13 mouse cellular contexts compared by ENCODE assay signal in genomic region chr17:24721383-24721955, GRCm38 (mm10). TPM values are rescaled to one million over a fixed set of nuclear protein-coding genes. Genes with fewer than 3 reads are reported as not detected.
DNase-seq lines count a peak whose midpoint lies in the region; ATAC-seq and TF ChIP-seq lines count a peak whose summit lies in the region.
"Not testable (repeated sequence)": the region's sequence is repeated elsewhere in the genome, so short reads cannot be mapped to it uniquely, and the experiment has no call there.
"Had no signal": no experiment of that assay in that cellular context is flagged by ENCODE, and none has a peak within 500 bp of the region (broad histone marks: within the 10 kb centered on the region; RNA-seq: fewer than 3 reads in every experiment).

No protein-coding gene starts in this region.

- DNase-seq in gastrocnemius, adult 2 months; kidney, postnatal 0 days (ENCODE audit: low spot score): not testable (repeated sequence)
- DNase-seq in liver, embryonic 13.5 days = peak; percentile 21

- peak overlapping the region; percentile 93 for H3K4me3 ChIP-seq in E14TG2a.4 (replicated peaks; ENCODE audit: low read length)
- peak overlapping the region; percentile 91 for H3K4me3 ChIP-seq in embryonic facial prominence, embryonic 13.5 days
- peak overlapping the region; percentile 98 for H3K4me3 ChIP-seq in gastrocnemius, adult 2 months
- H3K4me3 ChIP-seq in hindbrain, embryonic 12.5 days = peak overlapping the region; percentile 24
- H3K4me3 ChIP-seq in kidney, postnatal 0 days (replicated peaks; ENCODE audit: low read depth, low read length) = peak overlapping the region; percentile 82
- H3K4me3 ChIP-seq in liver, embryonic 13.5 days (replicated peaks) = peak overlapping the region; percentile 82
- peak overlapping the region; percentile 36 for H3K4me3 ChIP-seq in midbrain, embryonic 12.5 days
- H3K4me3 ChIP-seq in olfactory bulb, adult 2 months (ENCODE audit: insufficient read depth, low read depth, low read length) = peak overlapping the region; percentile 15; the same call in 1 of the 2 replicates

- H3K27ac ChIP-seq in embryonic facial prominence, embryonic 13.5 days; hindbrain, embryonic 12.5 days; midbrain, embryonic 12.5 days (replicated peaks); olfactory bulb, adult 2 months (ENCODE audit: insufficient read depth, low read depth, low read length): not testable (repeated sequence)
- peak overlapping the region; percentile 51; the same call in 1 of the 2 replicates for H3K27ac ChIP-seq in gastrocnemius, adult 2 months
- H3K27ac ChIP-seq in kidney, postnatal 0 days = 0 out of 2 replicates have a peak overlapping the region, but pooled peaks have one; percentile 25
- peak overlapping the region; percentile 89 for H3K27ac ChIP-seq in liver, embryonic 13.5 days

- H3K27me3 ChIP-seq in E14TG2a.4 (ENCODE audit: insufficient read depth, low read length); embryonic facial prominence, embryonic 13.5 days; hindbrain, embryonic 12.5 days; kidney, postnatal 0 days (ENCODE audit: insufficient read depth, low read length); liver, embryonic 13.5 days; midbrain, embryonic 12.5 days: not testable (repeated sequence)

- TF ChIP-seq POLR2A in olfactory bulb, adult 2 months (IDR thresholded peaks at IDR 0.05; ENCODE audit: insufficient read depth, low read depth, low read length) = not testable (repeated sequence)

- H3K4me2 ChIP-seq in embryonic facial prominence, embryonic 13.5 days = peak overlapping the region; percentile 89
- H3K4me2 ChIP-seq in hindbrain, embryonic 12.5 days (replicated peaks) = peak overlapping the region; percentile 83
- peak overlapping the region; percentile 90 for H3K4me2 ChIP-seq in kidney, postnatal 0 days (ENCODE audit: low read length)
- H3K4me2 ChIP-seq in liver, embryonic 13.5 days = peak overlapping the region; percentile 87
- peak overlapping the region; percentile 81 for H3K4me2 ChIP-seq in midbrain, embryonic 12.5 days (replicated peaks)

- peaks cover 49% of the 10 kb centered on the region for H3K36me3 ChIP-seq in E14TG2a.4 (ENCODE audit: insufficient read depth, low read length)
- peaks cover 37% of the 10 kb centered on the region for H3K36me3 ChIP-seq in embryonic facial prominence, embryonic 13.5 days
- H3K36me3 ChIP-seq in hindbrain, embryonic 12.5 days = peaks cover 22% of the 10 kb centered on the region
- H3K36me3 ChIP-seq in kidney, postnatal 0 days (ENCODE audit: insufficient read depth, low read length) = peaks cover 17% of the 10 kb centered on the region; the same call in 1 of the 2 replicates
- peaks cover 43% of the 10 kb centered on the region for H3K36me3 ChIP-seq in liver, embryonic 13.5 days
- H3K36me3 ChIP-seq in midbrain, embryonic 12.5 days = peaks cover 24% of the 10 kb centered on the region

- TF ChIP-seq CTCF in E14TG2a.4 (conservative IDR thresholded peaks at IDR 0.05; ENCODE audit: low read length); gastrocnemius, adult 2 months (IDR thresholded peaks at IDR 0.05); kidney, postnatal 0 days (IDR thresholded peaks at IDR 0.05; ENCODE audit: low read depth); olfactory bulb, adult 2 months (IDR thresholded peaks at IDR 0.05; ENCODE audit: insufficient read depth, low read depth, low read length): not testable (repeated sequence)

- ATAC-seq in embryonic facial prominence, embryonic 13.5 days (ENCODE audit: insufficient number of reproducible peaks, insufficient read depth, low FRiP score, low TSS enrichment, low read depth); hindbrain, embryonic 12.5 days (ENCODE audit: low FRiP score); kidney, postnatal 0 days (replicated peaks; ENCODE audit: low FRiP score, low read depth); liver, embryonic 13.5 days (ENCODE audit: low read depth); midbrain, embryonic 12.5 days (ENCODE audit: low FRiP score, low read depth): not testable (repeated sequence)

- intact Hi-C loops in gastrocnemius, adult 2 months (cut with DNase I) = not testable (repeated sequence)

- 66% methylated on average over 7 of the region's 7 CpGs for WGBS in embryonic facial prominence, embryonic 13.5 days
- WGBS in hindbrain, embryonic 12.5 days = 70% methylated on average over 7 of the region's 7 CpGs
- 44% methylated on average over 7 of the region's 7 CpGs for WGBS in kidney, postnatal 0 days
- 11% methylated on average over 7 of the region's 7 CpGs for WGBS in liver, embryonic 13.5 days (ENCODE audit: insufficient replicate concordance)
- WGBS in midbrain, embryonic 12.5 days = 71% methylated on average over 7 of the region's 7 CpGs
- WGBS in olfactory bulb, adult 2 months = 62% methylated on average over 7 of the region's 7 CpGs

- H3K4me1 ChIP-seq in E14TG2a.4 (replicated peaks; ENCODE audit: low read depth, low read length) = peaks cover 59% of the 10 kb centered on the region
- peaks cover 32% of the 10 kb centered on the region for H3K4me1 ChIP-seq in embryonic facial prominence, embryonic 13.5 days
- H3K4me1 ChIP-seq in hindbrain, embryonic 12.5 days = peaks cover 32% of the 10 kb centered on the region
- not testable (repeated sequence) for H3K4me1 ChIP-seq in kidney, postnatal 0 days (replicated peaks; ENCODE audit: insufficient read depth, low read length)
- peaks cover 58% of the 10 kb centered on the region for H3K4me1 ChIP-seq in liver, embryonic 13.5 days (replicated peaks)
- peaks cover 33% of the 10 kb centered on the region for H3K4me1 ChIP-seq in midbrain, embryonic 12.5 days
- H3K4me1 ChIP-seq in olfactory bulb, adult 2 months (ENCODE audit: control insufficient read depth, insufficient read depth, low read length) = peaks cover 10% of the 10 kb centered on the region

- H3K9me3 ChIP-seq in E14TG2a.4 (ENCODE audit: low read length); embryonic facial prominence, embryonic 13.5 days; hindbrain, embryonic 12.5 days (replicated peaks); kidney, postnatal 0 days (replicated peaks; ENCODE audit: low read length); liver, embryonic 13.5 days (replicated peaks); midbrain, embryonic 12.5 days: not testable (repeated sequence)

- H3K9ac ChIP-seq in embryonic facial prominence, embryonic 13.5 days = peak overlapping the region; percentile 73
- H3K9ac ChIP-seq in hindbrain, embryonic 12.5 days = peak overlapping the region; percentile 54
- H3K9ac ChIP-seq in kidney, postnatal 0 days (ENCODE audit: low read depth, low read length) = peak overlapping the region; percentile 57; the same call in 1 of the 2 replicates
- peak overlapping the region; percentile 91 for H3K9ac ChIP-seq in liver, embryonic 13.5 days
- H3K9ac ChIP-seq in midbrain, embryonic 12.5 days (replicated peaks) = peak overlapping the region; percentile 32; the same call in 1 of the 2 replicates

RNA-seq across cellular contexts. Expression of gene Ndufb10, which starts 2.8 kb away (rescaled TPM):
- 217 and 229 TPM in 2 replicates for polyA plus RNA-seq in embryonic facial prominence, embryonic 13.5 days (2015; fragmentation: Nextera tagmentation; extraction: Ambion mirVana)
- total RNA-seq in gastrocnemius, adult 2 months (2021) = 100 to 1,000 TPM; 367 to 608 TPM
- 199 and 214 TPM in 2 replicates for polyA plus RNA-seq in hindbrain, embryonic 12.5 days (2016; fragmentation: Nextera tagmentation; extraction: Ambion mirVana)
- polyA plus RNA-seq in kidney, postnatal 0 days (2015; fragmentation: Nextera tagmentation; extraction: Ambion mirVana) = 417 and 419 TPM in 2 replicates
- polyA plus RNA-seq in liver, embryonic 13.5 days (2015; fragmentation: Nextera tagmentation; extraction: Ambion mirVana) = 206 and 216 TPM in 2 replicates
- polyA plus RNA-seq in midbrain, embryonic 12.5 days (2016; fragmentation: Nextera tagmentation; extraction: Ambion mirVana) = 201 and 205 TPM in 2 replicates
- polyA plus RNA-seq in olfactory bulb, adult 2 months (2012; ENCODE audit: insufficient read depth, insufficient read length, low replicate concordance, missing spikeins) = not detected in 2 replicates

RNA-seq across cellular contexts. Expression of gene Rps2, which starts 3.6 kb away (rescaled TPM):
- polyA plus RNA-seq in embryonic facial prominence, embryonic 13.5 days (2015; fragmentation: Nextera tagmentation; extraction: Ambion mirVana) = 1,313 and 1,443 TPM in 2 replicates
- total RNA-seq in gastrocnemius, adult 2 months (2021) = 100 to 1,000 TPM; 508 to 641 TPM
- 795 and 841 TPM in 2 replicates for polyA plus RNA-seq in hindbrain, embryonic 12.5 days (2016; fragmentation: Nextera tagmentation; extraction: Ambion mirVana)
- 1,452 and 1,460 TPM in 2 replicates for polyA plus RNA-seq in kidney, postnatal 0 days (2015; fragmentation: Nextera tagmentation; extraction: Ambion mirVana)
- polyA plus RNA-seq in liver, embryonic 13.5 days (2015; fragmentation: Nextera tagmentation; extraction: Ambion mirVana) = 1,350 and 1,469 TPM in 2 replicates
- polyA plus RNA-seq in midbrain, embryonic 12.5 days (2016; fragmentation: Nextera tagmentation; extraction: Ambion mirVana) = 892 and 929 TPM in 2 replicates
- polyA plus RNA-seq in olfactory bulb, adult 2 months (2012; ENCODE audit: insufficient read depth, insufficient read length, low replicate concordance, missing spikeins) = not detected in 2 replicates

RNA-seq across cellular contexts. Expression of gene Rnf151, which starts 3.6 kb away (rescaled TPM):
- polyA plus RNA-seq in embryonic facial prominence, embryonic 13.5 days (2015; fragmentation: Nextera tagmentation; extraction: Ambion mirVana) = 0.20 and 0.23 TPM in 2 replicates
- not detected for total RNA-seq in gastrocnemius, adult 2 months (2021)
- 0.18 and 0.35 TPM in 2 replicates for polyA plus RNA-seq in hindbrain, embryonic 12.5 days (2016; fragmentation: Nextera tagmentation; extraction: Ambion mirVana)
- not detected in 2 replicates for polyA plus RNA-seq in kidney, postnatal 0 days (2015; fragmentation: Nextera tagmentation; extraction: Ambion mirVana)
- 0.10 TPM in 1 of 2 replicates, not detected in the other for polyA plus RNA-seq in liver, embryonic 13.5 days (2015; fragmentation: Nextera tagmentation; extraction: Ambion mirVana)
- polyA plus RNA-seq in midbrain, embryonic 12.5 days (2016; fragmentation: Nextera tagmentation; extraction: Ambion mirVana) = 0.24 TPM in 1 of 2 replicates, not detected in the other
- not detected in 2 replicates for polyA plus RNA-seq in olfactory bulb, adult 2 months (2012; ENCODE audit: insufficient read depth, insufficient read length, low replicate concordance, missing spikeins)
- total RNA-seq: adrenal gland, adult 8-10 months; common myeloid progenitor, adult 5-6 weeks; granulocyte monocyte progenitor cell, adult 5-6 weeks; left cerebral cortex, postnatal 36 days; megakaryocyte-erythroid progenitor cell, adult 5-6 weeks had no signal

RNA-seq across cellular contexts. Expression of gene Rpl3l, which starts 6.2 kb away (rescaled TPM):
- not detected in 2 replicates for polyA plus RNA-seq in embryonic facial prominence, embryonic 13.5 days (2015; fragmentation: Nextera tagmentation; extraction: Ambion mirVana)
- 100 to 1,000 TPM; 753 to 889 TPM for total RNA-seq in gastrocnemius, adult 2 months (2021)
- polyA plus RNA-seq in hindbrain, embryonic 12.5 days (2016; fragmentation: Nextera tagmentation; extraction: Ambion mirVana) = not detected in 2 replicates
- 0.36 and 0.38 TPM in 2 replicates for polyA plus RNA-seq in kidney, postnatal 0 days (2015; fragmentation: Nextera tagmentation; extraction: Ambion mirVana)
- polyA plus RNA-seq in liver, embryonic 13.5 days (2015; fragmentation: Nextera tagmentation; extraction: Ambion mirVana) = 0.10 TPM in 1 of 2 replicates, not detected in the other
- polyA plus RNA-seq in midbrain, embryonic 12.5 days (2016; fragmentation: Nextera tagmentation; extraction: Ambion mirVana) = not detected in 2 replicates
- not detected in 2 replicates for polyA plus RNA-seq in olfactory bulb, adult 2 months (2012; ENCODE audit: insufficient read depth, insufficient read length, low replicate concordance, missing spikeins)

RNA-seq across cellular contexts. Expression of gene Tbl3, which starts 14.0 kb away (rescaled TPM):
- 74.2 and 81.6 TPM in 2 replicates for polyA plus RNA-seq in embryonic facial prominence, embryonic 13.5 days (2015; fragmentation: Nextera tagmentation; extraction: Ambion mirVana)
- 10 to 100 TPM; 15.5 to 16.7 TPM for total RNA-seq in gastrocnemius, adult 2 months (2021)
- polyA plus RNA-seq in hindbrain, embryonic 12.5 days (2016; fragmentation: Nextera tagmentation; extraction: Ambion mirVana) = 76.9 and 79.7 TPM in 2 replicates
- 50.5 and 57.3 TPM in 2 replicates for polyA plus RNA-seq in kidney, postnatal 0 days (2015; fragmentation: Nextera tagmentation; extraction: Ambion mirVana)
- polyA plus RNA-seq in liver, embryonic 13.5 days (2015; fragmentation: Nextera tagmentation; extraction: Ambion mirVana) = 53.0 and 53.2 TPM in 2 replicates
- polyA plus RNA-seq in midbrain, embryonic 12.5 days (2016; fragmentation: Nextera tagmentation; extraction: Ambion mirVana) = 86.8 and 97.6 TPM in 2 replicates
- polyA plus RNA-seq in olfactory bulb, adult 2 months (2012; ENCODE audit: insufficient read depth, insufficient read length, low replicate concordance, missing spikeins) = not detected in 2 replicates

Comparison
In these comparisons a context has a peak if more than half of its experiments do, and no peak if none do; other contexts are left out.
1. H3K4me3 ChIP-seq: peak in every context shown above with its lines; median percentile 98 in gastrocnemius, adult 2 months; 93 in E14TG2a.4; 91 in embryonic facial prominence, embryonic 13.5 days; 82 in kidney, postnatal 0 days; 82 in liver, embryonic 13.5 days; 36 in midbrain, embryonic 12.5 days; 24 in hindbrain, embryonic 12.5 days; 15 in olfactory bulb, adult 2 months.
2. H3K9ac ChIP-seq: peak in every context shown above with its lines; median percentile 91 in liver, embryonic 13.5 days; 73 in embryonic facial prominence, embryonic 13.5 days; 57 in kidney, postnatal 0 days; 54 in hindbrain, embryonic 12.5 days; 32 in midbrain, embryonic 12.5 days.